Mouse (Mus musculus): ENCODE data around the gene 9230102O04Rik.

The 9230102O04Rik gene

DNA sequence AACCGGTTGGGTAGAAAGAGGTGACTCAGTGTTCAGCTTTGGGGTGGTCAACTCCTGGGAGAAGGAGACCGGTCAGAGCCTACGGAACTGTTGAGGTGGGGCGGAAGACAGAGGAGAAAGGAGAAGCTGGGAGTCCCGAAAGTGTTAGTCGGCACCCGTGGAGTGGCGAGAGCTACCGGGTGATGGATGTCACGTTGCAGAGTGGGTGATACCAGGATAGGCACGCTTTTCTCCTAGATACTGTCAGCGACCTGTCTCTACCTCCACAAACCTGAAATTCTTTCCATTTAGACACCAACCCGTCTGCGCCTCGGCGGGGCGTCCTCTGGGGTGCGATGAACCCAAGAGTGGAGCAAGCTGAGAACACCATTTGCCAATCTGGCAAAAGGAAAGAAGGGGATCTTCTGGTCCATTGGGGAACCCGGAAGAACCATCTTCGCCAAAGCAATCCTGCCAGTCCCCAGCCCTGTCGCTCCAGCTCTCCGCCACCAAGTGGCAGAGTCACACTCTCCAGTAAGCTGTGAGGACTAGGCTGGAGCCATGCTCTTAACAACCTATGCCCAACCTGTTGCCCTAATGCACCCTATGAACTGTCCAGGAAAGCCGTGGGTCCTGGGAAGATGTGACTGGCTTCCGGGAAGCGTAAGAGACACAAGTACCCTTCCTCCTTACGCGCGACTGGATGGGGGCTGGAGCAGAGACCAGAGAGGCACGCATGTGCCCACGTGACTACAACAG is at the start of gene 9230102O04Rik:
9230102O04Rik (minus strand) TSS at position 628 of the 738 bp plus-strand sequence.
- DNase-seq (ENCODE audit: low read depth, low spot score) = peak; percentile 74

DNA sequence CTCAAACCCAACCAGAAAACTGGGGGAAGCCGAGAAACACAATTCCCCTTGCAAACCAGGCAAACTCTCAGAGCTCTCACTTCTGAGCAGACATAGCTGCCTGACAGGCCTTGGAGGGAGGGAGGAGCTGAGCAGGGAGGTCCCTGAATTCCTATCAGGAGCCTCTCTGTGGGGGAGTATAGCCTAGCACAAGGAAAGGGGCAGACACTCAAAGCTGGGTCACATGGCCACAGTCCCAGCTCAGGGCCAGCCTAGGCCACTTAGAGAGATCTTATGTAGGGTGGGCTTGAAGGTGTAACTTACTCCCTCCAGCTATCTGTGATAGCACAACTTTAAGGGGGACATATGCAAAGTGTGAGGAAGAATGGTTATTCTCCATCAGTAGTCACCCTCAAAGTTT is 46.6 kb upstream of the 9230102O04Rik start:
- peak; percentile 38 for DNase-seq (ENCODE audit: low read depth, low spot score)

- DNase-seq (ENCODE audit: low read depth, low spot score) = no peak
Measured at GRCm38 (mm10) chr2:9926905-9927283, 37.6 kb upstream of the 9230102O04Rik start.

GRCm38 (mm10) chr2:9926194-9926904 is 37.0 kb upstream of the 9230102O04Rik start:
- DNase-seq (ENCODE audit: low read depth, low spot score) = no peak

DNA sequence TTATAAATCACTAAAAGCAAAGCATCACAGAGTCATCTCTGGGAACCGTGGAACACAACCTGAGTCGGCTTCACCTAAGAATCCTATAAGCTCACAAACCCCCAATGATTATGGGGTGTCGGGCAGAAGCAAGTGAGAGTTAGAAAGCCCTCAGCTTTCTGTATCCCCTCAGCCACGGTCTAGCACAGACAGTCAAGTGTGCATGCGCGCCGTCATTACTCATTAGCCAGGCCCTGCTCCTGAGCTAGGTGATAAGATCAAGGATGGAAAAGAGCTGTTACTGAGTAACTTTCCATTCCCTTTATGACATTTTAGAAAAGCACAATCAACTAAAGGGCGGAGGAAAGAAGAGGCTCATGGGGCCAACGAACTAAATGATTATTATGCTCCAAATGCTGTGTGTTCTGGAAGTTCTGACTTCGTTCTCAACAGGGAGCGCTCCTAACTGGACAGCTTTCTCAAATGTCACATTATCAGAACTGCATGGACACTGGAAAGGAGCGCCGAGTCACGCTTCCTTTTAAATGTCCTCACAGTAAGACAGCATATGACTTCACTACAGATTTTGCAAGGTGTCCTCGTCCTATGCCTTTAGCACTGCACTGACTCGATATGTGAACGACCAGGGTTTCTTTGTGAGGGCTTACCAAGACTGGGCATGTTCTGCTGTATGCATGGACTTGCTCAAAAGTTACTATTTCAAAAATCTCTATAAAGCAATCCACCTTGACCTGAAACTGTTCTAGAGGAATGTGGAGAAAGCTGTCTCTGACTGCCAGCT is 29.5 kb upstream of the 9230102O04Rik start:
- no peak for DNase-seq (ENCODE audit: low read depth, low spot score)

GRCm38 (mm10) chr2:9917602-9918001 is 28.3 kb upstream of the 9230102O04Rik start:
- DNase-seq (ENCODE audit: low read depth, low spot score) = no peak

DNA sequence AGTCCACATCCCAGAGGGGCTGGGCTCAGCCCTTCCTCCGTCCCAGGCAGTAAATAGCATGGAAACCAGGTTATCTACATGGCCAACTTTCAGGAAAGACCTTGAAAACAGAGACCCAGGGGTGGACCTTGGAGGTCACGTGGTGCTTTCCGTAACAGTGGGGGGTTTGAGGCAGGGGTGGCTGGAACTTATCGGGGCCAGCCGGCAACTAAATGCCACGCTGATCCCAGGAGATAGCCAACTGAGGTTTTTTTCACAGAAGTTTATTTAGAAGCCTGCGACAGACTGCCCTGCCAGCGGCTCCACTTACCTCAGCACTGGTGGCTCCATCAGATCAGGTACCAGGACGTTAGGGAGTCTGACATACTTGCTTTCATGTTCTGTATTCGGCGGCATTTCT is 16.7 kb upstream of the 9230102O04Rik start:
- no peak for DNase-seq (ENCODE audit: low read depth, low spot score)

GRCm38 (mm10) chr2:9903854-9904560 is 14.7 kb upstream of the 9230102O04Rik start:
- peak; percentile 57 for DNase-seq (ENCODE audit: low read depth, low spot score)

DNA sequence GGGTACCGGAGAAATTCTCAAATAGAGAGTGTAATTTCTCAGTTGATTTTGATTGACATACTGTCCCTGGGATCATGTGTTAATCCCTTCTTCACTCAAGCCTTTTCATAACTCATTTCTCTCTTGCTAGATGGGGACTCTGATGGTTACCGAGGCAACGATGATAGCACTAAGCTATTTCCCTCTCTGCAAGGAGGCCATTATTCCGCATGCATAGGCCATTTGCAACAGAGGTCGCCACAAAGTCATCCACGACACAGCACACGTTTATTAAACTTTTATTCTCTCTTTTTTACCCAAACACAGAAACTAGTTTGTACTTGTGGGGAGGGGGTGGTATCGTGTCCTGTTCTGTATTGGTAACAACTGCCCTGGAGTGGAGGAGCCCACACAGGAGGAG is 8.5 kb upstream of the 9230102O04Rik start:
- no peak for DNase-seq (ENCODE audit: low read depth, low spot score)

DNA sequence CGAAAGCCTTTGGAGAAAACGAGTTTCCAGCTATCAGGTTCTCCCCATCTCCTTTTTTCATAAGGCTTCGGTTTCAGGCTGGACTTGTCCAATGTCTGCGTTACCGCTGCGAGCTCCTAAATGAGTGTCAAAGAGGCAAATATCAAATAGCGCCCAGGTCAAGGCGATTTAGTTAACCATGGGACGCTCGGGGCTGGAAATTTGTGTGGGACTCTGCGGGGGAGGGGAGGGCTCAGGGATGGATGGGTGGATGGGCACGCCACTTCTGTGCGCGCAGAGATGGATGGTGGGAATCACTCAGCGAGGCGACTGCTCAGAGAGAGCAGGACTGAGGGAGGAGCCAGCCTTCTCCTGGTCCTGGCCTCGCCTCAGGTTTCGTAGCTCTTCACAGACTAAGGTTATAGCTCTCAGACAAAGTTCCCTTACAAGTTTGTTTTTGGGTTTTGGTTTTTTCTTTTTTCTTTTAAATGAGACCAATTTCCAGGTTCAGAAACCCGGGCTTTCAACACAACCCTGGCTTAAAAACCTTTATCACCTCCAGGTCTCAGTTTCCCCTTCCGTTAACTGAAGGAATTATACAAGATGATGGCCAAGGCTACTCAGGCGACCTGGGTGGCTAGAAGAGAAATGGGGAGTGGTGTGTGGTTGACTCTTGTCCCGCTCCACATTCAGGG is 6.9 kb upstream of the 9230102O04Rik start:
- peak; percentile 19 for DNase-seq (ENCODE audit: low read depth, low spot score)

- DNase-seq (ENCODE audit: low read depth, low spot score) = no peak
Measured at GRCm38 (mm10) chr2:9894836-9895593, 5.7 kb upstream of the 9230102O04Rik start.

GRCm38 (mm10) chr2:9893272-9893953 is 4.1 kb upstream of the 9230102O04Rik start:
- DNase-seq (ENCODE audit: low read depth, low spot score) = no peak

GRCm38 (mm10) chr2:9892541-9892940 is 3.2 kb upstream of the 9230102O04Rik start:
- no peak for DNase-seq (ENCODE audit: low read depth, low spot score)

DNA sequence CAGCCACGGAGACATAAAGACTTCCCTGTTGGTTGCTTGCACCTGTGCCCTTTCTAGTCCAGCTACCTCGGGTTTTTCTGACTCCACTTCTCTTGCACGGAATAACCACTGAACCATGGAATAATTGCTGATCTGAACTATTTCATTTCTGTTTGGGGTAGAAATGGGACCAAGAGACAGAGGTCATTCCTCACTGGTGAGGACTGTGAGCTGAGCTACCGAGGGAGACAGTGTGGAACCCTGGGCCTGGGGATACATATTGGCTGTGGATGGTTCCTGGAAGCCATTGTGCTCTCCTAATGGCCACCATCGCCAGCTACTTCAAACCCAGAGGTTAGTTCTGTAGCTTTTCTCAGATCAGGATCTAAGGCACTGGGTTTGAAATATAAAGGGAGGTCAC is 1.6 kb upstream of the 9230102O04Rik start:
- no peak for DNase-seq (ENCODE audit: low read depth, low spot score)

GRCm38 (mm10) chr2:9890251-9890650 is 911 bp upstream of the 9230102O04Rik start:
- no peak for DNase-seq (ENCODE audit: low read depth, low spot score)

- peak; percentile 42 for DNase-seq (ENCODE audit: low read depth, low spot score)
Measured at GRCm38 (mm10) chr2:9889651-9890183, 377 bp upstream of the 9230102O04Rik start, which contains the start of gene Gata3. Gata3 (minus strand) TSS chr2:9890034.

- no peak for DNase-seq (ENCODE audit: low read depth, low spot score)
Measured at GRCm38 (mm10) chr2:9887636-9888035, 1.7 kb downstream of the 9230102O04Rik start.

- DNase-seq (ENCODE audit: low read depth, low spot score) = no peak
Measured at GRCm38 (mm10) chr2:9886921-9887610, 2.3 kb downstream of the 9230102O04Rik start.

DNA sequence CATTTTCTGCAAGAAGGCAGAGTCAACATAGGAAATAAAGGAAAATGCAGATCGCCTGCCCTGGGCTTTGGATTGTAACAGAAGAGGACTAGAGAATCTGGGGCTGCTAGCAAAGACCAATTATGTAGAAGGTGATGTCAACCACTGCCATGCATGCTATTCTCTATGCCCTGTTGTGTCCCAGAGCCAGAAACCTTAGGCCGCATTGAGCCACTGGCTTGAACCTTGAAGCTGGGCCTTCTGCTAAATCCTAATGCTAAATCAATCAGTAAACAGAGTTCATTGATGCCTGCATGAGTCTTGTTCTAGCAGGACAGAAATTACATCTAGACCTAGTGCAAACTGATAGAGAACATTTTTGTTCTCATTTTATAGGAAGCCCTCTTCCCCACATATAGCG is 3.3 kb downstream of the 9230102O04Rik start:
- DNase-seq (ENCODE audit: low read depth, low spot score) = no peak

All from ZHBTc4 (cell line).